Mouse (Mus musculus) C2C12 (cell line): Measurements from ENCODE around the gene Mettl26.

ENCODE experiments used
- CTCF ChIP-seq: IDR thresholded peaks from one replicate; pipeline ENCODE4 v1.5.1; 2011; ENCODE audit not compliant: control insufficient read depth, insufficient read depth, insufficient read length
- FOSL1 ChIP-seq: IDR thresholded peaks from one replicate; pipeline ENCODE4 v1.8.0; 2011; ENCODE audit warnings: mild to moderate bottlenecking, low read length; ENCODE audit not compliant: poor library complexity, insufficient read depth, severe bottlenecking
- MYOD1 ChIP-seq: IDR thresholded peaks from one replicate; pipeline ENCODE4 v1.6.1; 2011; ENCODE audit warnings: low read depth; ENCODE audit not compliant: control insufficient read depth, insufficient read length
- MYOG ChIP-seq: IDR thresholded peaks from one replicate; pipeline ENCODE4 v1.6.1; 2011; ENCODE audit not compliant: control insufficient read depth, insufficient read length; ENCODE audit errors: extremely low read depth
- USF1 ChIP-seq: IDR thresholded peaks from one replicate; pipeline ENCODE4 v1.6.1; 2011; ENCODE audit warnings: low read depth, mild to moderate bottlenecking, control low read depth, moderate library complexity

- TF ChIP-seq CTCF (no peak), MYOG (no peak), MYOD1 (no peak), USF1 (no peak), FOSL1 (no peak)
These were observed 49.6 kb upstream of the Mettl26 start for GRCm38 (mm10) chr17:25825311-25825710.
